Mouse (Mus musculus) common myeloid progenitor, adult 5-6 weeks (primary cell): Measurements from ENCODE around the gene Shroom2. TPM values are rescaled to one million over a fixed set of nuclear protein-coding genes. Genes with fewer than 3 reads are reported as not detected.
"Not testable (repeated sequence)": the region's sequence is repeated elsewhere in the genome, so short reads cannot be mapped to it uniquely, and the experiment has no call there.

Experiments used
- ATAC-seq: replicated peaks from 2 replicates; pipeline ENCODE4 v1.8.0; 2016; ENCODE audit warnings: low read depth, mild to moderate bottlenecking, moderate TSS enrichment, inconsistent platforms; ENCODE audit not compliant: poor library complexity, severe bottlenecking
- total RNA-seq: library from RNA; stranded (forward); fragments of 200-1000, 187-1606 nt; gene quantifications from 2 replicates; pipeline ENCODE4 v1.2.3, GENCODE M21; 2017

Shroom2 gene
- not detected in 2 replicates for total RNA-seq

DNA sequence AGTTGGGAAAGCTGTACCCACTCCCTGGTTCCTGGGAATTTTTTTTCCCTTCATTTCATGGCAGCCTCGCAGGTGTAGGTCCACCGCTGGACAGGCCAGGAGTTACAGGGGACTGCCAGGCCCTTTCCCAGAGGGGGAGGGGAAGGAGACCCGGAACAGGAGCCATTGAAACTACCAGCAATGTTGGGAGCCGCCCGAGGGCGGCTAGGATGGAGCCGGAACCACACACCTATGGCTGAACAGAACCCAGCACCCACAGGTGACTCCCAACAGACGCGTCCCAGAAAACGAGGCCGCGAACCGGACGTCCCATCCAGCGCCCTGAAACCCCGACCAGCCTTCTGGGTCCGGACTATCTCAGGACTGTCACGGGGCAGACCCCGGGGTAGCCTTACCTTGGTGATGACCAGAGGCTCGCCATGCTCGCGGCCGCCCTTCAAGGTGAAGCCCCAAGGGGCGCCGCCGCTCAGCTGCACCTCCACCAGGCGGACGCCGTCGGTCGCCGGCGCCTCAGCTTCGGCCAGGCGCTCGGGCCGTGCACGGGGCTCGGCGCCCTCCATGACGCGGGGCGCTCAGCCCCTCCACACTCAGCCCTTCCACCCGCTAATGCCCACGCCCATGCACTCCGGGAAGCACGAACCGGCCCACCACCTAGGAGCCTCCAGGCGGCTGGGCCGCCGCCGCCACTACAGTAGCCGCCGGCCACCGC is at the start of gene Shroom2:
TSS of gene Shroom2 (minus strand) at position 575 of the 709 bp plus-strand sequence.
- 0 out of 2 replicates have a peak, but pooled peaks have one; percentile 15 for ATAC-seq

DNA sequence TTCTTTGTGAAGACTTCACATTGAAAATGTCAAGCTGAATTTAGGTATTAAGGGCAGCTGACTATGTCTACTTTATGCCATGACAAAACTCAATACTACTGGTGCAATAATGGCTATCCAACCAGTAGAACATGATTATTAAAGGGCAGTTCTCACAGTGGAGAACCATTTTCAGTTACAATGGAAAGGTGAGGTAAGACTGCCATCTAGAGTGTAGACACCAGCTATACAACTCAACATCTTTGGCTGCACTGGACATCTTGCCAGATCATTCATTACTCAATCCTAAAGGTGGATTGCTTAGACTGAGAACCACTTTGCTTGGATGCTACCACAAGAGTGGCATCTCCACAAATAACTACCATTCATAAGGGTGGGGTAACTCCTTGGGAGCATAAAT is 49.7 kb upstream of the Shroom2 start:
- ATAC-seq, result no peak

DNA sequence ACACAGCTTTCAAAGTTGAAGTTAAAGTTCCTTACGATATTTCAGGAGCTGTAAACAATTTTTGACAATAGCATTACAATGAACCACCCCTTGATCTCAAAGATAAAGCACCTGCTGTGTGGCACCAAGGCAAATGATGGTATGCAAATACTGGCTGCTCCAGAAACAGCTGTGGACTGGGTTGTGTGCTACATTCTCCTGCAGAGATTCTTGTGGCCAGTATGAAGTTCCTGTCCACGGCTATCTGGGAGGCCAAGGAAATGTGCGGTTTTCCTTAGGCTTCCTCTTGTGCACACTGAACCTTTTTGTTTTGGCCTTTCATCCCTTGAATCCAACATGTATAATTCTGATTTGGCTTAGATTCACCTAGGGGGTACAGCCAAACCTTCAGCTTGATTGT is 44.1 kb upstream of the Shroom2 start:
- peak; percentile 58; the same call in 1 of the 2 replicates for ATAC-seq

DNA sequence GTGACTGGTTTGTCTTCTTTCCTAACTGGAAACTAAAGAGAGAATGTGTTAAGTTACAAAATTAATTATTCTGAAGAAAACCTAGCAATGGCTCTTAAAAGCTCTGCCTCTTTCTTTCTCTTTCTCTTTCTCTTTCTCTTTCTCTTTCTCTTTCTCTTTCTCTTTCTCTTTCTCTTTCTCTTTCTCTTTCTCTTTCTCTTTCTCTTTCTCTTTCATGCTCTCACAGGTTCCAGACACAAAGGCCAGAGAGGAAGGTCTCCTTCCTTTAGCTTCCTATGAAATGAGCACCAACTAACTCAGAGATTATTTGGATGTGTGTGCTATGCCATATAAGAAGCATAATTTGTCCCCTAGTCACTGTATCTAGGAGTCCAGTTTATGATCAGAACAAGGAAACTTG is 36.1 kb upstream of the Shroom2 start:
- no peak for ATAC-seq

- ATAC-seq, result no peak
These were observed 19.3 kb upstream of the Shroom2 start for GRCm38 (mm10) chrX:152788611-152789010.

DNA sequence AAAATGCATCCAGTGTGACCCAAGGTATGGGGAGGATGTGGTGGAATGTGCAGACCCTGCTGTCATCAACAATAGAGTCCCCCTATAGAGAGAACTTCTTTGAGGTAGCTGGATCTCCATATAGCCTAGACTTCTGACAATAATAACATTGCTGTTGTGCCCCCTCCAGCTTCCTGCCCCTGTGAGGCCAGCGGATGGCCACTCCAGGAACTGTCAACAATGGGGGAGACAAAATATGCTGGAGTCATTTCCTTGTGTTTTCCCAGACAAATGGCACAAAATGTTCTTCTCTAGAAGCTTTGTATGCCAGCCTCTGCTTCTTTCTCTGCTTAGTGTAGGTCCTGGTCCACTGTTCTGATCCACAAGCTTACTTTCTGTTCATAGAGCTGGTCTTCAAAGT is 18.9 kb upstream of the Shroom2 start:
- ATAC-seq, result no peak

DNA sequence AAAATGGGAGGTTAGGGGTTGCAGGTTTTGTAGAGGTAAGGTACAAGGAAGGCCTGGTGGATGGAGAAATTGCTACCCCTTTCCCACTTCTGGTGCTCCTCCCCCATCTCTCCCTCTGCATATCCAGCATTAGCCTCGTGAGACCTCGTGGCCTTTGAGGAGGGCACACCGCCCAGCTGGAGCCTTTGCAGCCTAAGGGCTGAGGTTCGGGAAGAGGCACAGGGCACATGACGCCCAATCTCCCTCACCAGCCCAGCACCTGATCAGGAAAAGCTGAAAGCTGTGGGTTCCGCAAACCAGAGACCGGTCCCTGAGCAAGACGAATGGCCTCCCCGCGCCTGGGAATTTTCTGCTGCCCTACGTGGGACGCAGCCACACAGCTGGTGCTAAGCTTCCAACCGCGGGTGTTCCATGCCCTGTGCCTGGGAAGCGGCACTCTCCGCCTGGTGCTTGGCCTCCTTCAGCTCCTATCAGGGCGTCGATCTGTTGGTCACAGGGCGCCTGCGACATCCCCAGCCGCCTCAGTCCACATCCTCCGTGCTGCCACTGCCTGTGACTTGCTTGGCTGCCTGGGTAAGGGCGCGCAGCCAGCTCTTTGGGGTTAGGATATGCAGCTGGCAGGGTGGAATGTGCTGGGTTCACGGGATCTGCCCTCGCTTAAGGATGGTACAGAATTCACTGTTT is 12.6 kb upstream of the Shroom2 start, which contains the start of gene Gpr143:
TSS of gene Gpr143 (plus strand) at position 202 of the 684 bp plus-strand sequence.
- ATAC-seq, result peak; percentile 60

DNA sequence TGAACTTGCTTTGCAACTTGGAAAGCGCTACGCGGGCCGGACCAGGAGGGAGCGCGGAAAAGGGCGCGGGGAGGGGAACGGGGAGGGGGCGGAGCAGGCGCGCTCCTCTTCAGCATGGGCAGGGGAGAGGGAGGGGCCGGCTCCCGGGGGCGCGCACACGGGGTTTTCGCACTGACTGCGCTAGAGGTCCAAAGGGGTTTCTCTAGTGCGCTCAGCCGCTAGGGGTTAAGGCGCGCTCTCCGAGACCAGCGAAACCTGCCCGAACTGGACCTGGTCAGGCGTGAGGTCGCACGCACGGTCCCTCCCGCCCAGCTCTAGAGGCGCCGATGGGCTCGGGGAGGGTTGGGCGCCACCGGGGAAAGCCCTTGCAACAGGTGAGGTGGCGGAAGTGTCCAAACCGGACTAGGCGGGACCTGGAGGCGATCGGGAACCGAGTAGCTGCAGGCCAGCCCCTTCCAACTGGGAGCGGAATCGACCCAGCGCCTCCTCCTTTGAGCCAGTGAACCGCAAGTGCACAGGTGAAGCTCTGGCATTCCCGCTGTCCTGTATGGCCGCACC is 414 bp upstream of the Shroom2 start:
- ATAC-seq, result peak; percentile 52; the same call in 1 of the 2 replicates

DNA sequence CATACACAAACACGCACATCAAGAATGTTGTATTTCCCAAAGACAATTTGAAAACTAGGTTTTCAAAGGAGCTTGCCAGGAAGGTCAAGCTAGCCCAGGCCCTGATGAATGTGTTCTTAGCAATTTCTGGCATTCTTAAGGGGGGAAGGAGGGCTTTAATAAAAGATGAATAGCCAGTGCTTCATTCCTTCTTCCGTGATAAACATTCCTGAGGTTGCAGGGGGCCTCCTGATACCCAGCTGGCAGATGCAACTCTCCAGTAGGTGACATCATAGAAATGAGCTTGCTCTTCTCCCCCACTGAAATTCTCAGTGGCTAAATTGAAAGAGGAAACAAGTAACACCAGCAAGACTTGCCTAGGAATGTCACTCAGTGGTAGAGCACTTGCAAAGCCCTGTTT is 5.1 kb downstream of the Shroom2 start:
- ATAC-seq, result no peak

DNA sequence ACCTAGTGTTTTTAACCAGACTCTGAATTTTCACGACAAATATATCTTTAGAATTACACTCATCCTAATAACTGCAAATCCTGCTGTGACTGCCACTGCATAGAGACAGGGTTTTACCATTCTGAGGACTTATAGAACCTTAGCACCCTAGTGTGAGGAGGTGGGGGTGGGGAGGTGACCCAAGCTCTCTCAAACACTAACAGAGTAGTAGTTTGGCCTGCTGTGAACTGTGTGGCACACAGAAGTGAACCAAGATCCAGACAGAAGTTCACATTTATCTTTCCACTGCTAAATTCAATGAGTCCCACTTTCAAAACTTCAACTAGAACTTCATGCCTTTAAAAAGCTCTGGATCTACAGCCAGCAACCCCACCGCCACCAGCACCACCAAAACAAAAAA is 6.4 kb downstream of the Shroom2 start:
- no peak for ATAC-seq

DNA sequence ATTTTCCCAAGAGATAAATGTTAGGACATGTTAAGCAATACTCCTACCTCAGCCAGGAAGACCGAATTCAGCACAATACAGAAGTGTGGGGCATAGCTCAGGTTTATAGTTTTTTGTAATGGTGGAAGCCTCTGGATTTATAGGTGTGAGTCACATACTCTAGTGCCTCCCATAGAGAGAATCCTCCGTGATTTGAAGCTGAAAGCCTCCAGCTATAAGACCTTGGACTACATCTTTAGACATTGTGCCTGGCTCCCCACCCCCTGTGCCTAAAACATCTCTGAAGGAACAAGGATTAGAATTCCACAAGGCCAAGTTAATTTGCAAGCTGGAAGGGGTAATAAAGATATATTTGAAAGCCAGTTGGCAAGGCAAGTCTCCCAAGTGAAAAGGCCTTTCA is 6.8 kb downstream of the Shroom2 start:
- ATAC-seq, result no peak

GRCm38 (mm10) chrX:152756293-152756692 is 13.0 kb downstream of the Shroom2 start:
- ATAC-seq, result no peak

- no peak for ATAC-seq
These were observed 13.4 kb downstream of the Shroom2 start for GRCm38 (mm10) chrX:152755819-152756218.

DNA sequence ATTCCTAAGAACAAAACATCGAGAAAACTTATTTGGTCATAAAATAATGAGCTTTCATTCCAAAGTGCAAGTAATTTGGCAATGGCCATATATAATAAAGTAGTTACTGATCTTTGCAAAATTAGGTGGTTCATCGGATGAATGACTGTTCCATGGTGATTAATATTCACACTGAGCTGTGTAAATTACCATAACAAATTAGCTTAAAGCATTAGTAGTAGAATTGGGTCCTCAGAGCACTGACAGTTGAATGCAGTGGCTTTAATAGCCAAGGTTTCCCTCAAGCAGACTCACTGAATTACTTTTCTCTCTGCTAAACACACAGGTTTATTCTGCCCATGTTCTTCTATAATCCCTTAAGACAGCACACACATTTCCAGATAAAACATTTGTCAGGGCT is 23.3 kb downstream of the Shroom2 start:
- no peak for ATAC-seq

DNA sequence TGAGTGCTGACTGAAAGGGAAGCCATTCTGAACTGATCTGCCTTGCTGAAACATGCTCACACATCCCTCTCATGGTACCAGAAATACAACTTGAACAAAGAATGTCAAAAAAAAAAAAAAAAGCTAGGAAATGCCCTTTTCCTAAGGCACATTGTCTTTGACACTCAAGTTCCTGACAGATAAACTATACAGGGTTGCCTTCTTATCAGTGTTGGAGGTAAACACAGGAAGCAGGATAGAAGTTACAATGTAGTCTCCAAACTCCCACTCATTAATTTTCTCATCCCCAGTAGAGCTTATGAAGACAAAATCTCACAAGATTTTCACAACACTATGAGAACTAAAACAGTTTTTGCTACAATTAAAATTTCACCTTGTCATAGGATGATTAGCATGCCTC is 25.6 kb downstream of the Shroom2 start:
- no peak for ATAC-seq

DNA sequence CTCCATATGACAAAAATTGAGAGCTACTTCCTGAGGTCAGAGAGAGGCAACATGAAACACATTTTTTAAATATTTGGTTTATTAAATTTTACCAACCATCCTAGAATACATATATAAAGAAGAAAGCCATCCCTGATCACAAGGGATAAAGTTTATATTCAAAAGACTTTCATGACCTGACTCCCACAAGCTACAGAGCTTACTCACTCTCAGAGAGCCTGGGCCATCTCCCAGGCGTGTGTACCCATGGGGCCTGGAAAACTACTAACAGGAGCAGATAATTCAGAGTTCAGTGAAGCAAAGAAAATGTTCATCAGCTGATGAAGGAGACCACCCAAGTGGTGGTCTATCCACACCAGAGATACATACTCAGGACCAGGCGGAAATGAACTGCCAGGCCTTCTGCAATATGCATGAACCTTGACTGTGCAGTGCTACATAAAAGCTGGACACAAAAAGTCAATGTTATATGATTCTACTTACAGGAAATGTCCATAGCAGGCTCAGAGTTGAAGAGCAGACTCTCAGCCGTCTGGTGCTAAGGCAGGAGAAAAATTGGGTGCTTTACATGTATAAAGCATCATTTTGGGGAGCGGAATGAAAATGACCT is 30.4 kb downstream of the Shroom2 start:
- no peak for ATAC-seq

DNA sequence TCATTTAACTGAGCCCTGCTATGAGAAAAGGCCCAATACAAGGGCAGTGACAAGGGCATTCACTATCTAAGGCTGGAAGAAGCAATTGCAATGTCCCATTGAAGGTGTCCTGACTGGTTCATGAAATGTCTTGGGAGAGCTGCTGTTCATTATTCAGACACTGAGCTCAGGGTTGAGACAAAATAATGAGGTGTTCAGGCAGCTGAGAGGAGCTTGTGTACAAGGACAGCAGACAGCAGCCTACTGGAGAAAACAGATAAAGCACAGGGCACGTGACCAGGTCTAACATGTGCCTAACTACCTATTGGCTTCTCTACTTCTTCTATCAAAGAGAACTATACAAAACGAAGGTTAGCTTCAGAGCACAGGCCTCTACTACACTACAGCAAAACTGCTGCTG is 31.1 kb downstream of the Shroom2 start:
- no peak for ATAC-seq

- no peak for ATAC-seq
These were observed 34.0 kb downstream of the Shroom2 start for GRCm38 (mm10) chrX:152735283-152735682.

GRCm38 (mm10) chrX:152716693-152717092 is 52.6 kb downstream of the Shroom2 start:
- ATAC-seq, result no peak

DNA sequence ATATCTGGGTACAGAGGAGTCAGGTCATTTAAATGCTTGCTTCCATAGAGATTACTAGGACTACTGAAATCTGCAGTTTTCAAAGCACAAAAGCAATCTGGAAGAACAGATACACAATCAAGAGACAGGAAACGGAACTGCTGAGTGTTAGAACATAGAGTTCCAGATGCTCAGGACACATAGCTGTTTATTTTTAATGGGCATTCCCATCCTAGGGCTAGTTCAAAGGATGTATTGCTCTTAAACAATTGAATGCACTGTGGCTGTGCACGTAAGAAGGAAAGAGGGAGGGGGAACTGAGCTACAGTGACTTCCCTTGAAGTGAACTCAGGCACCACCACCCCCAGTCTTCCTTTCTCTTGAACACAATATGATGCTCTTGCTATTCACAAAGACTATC is 58.5 kb downstream of the Shroom2 start:
- ATAC-seq, result not testable (repeated sequence)

DNA sequence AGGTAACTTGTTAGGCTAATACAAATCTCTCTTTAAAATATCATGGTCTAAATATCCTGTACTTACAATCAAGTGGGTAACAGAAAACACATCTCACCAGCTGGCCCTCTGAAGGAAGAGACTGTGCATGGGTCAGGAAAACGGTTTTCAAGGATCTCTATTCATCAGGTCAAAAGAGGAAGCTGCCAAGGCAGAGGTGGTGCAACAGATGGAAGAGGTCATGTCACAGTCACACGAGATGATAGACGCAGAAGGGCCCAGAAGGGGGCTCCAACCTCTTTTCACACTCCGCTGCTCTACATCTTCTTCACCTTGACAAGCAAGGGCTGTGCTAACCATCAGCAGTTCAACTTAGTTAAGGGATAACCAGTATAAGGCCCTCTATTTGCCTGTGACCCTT is 60.9 kb downstream of the Shroom2 start:
- 0 out of 2 replicates have a peak, but pooled peaks have one; percentile 39 for ATAC-seq
